Mouse (Mus musculus) retina, postnatal 7 days (tissue): ENCODE results near the gene Slc16a7.

Experiments used
- DNase-seq: peaks from one replicate; pipeline ENCODE4 v3.0.0-alpha.2; 2012; ENCODE audit warnings: low read depth, low spot score

Gene Slc16a7

DNA sequence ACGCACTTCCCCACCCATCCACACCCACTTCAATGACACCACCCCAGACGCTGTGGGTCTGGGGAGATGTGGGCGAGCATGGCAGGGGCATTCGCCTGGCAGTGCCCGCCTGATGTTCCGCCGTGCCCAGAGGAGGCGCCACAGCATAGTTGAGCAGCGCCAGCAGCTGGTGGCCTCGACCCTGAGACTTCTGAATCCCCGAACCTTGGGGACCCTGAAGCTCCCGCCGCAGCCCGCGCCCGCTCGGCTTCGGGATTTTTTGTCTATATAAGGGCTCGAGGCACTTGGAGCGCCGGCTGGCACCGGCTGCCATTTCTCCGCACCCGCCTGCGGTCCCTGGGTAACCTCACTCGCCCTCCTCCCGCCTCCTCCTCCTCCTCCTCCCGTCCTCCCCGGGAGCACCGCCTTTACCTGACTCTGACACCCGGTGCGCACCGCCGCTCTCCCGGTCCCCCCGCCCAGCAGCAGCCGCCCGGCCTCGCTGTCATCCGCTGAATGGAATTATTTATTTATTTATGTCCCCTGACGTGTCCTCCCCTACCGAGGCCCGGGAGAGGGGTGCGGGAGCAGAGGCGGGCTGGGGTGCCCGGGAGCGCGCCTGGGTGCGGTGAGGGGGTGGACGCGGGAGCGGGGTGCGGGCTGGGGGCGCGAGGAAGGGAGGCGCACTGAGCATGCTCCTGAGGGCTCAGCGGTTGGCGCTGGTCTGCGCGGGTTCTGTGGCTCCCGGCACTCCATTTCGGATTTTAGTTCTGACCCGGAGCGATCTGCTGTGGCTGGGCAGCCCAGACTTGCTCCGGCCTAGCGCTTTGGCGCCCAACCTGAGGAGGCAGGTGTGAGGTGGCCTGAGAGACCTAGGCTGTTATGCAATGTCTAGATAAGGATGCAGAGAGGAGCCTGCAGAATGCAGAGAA is at the start of gene Slc16a7:
Gene Slc16a7, minus strand, starts transcription at position 590 of the 911 bp plus-strand sequence.
- DNase-seq = peak; percentile 59

DNA sequence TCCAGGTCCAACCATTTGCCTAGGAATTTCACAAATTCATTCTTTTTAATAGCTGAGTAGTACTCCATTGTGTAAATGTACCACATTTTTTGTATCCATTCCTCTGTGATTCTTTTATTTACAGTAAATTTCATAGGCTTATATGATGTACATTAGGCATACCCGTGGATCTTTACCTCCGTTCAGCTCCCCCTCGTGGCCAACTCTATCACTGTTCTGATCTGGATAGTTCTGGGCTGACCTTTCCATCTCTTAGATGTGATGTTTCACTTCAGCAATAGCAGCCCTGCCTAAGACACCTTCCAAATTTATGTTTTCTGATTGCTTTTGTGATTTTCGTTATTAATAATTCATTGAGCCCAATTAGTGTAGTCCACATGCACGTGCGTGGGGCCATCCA is 29.5 kb upstream of the Slc16a7 start:
- no peak for DNase-seq

DNA sequence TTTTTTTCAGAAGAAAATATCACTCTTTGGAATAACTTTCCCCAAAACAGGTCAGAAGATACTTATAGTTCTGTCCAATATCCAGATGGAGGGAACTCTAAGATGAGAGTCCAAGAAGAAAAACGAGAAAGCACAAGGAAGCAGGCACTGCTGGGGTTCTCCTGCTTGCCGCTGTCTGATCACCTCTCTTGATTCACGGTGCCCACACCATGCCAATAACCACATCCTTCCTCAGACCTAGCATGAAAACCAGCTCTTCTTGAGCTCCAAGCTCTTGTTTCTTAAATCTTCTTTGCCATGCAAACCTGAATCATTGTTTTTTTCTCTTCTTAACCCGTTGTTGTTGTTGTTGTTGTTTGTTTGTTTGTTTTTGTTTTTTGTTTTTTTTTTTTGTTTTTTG is 10.5 kb upstream of the Slc16a7 start:
- no peak for DNase-seq

DNA sequence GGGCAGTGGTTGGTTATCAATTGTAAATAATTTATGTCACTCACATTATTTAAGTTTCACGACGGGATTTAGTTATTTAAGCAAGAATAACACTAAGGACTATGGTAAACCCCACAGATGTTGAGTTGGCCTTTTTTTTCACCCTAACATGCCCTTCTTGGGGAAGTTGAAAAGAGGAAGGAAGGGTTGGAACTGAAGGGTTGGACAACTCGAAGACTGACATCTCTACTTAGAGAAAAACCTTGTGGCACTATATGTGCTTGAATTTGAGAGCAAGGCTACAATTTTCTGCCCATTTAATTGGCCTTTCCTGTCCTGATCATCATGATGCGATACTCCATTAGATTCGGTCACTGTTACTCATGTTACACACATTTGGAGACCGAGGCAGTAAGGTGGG is 746 bp upstream of the Slc16a7 start:
- DNase-seq = no peak

DNA sequence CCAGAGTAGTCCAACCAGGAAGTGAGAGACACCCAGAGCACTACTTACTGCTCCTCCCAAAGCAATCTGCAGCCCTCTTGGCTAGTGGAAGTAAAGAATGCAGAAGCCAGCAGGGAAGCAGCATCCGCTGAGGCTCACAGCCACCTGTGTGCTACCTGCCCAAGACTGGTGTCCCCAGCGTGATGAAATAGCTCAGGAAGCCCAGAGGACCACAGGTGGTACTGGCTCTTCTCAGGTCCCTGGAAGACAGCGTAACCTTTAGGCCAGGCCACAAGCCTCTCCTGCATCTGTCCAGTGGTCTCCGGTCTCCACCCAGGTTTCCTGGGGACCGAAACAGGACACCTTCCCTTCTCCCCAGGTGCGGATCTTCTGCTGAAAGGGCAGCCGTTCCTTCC is 787 bp downstream of the Slc16a7 start:
- DNase-seq = no peak

DNA sequence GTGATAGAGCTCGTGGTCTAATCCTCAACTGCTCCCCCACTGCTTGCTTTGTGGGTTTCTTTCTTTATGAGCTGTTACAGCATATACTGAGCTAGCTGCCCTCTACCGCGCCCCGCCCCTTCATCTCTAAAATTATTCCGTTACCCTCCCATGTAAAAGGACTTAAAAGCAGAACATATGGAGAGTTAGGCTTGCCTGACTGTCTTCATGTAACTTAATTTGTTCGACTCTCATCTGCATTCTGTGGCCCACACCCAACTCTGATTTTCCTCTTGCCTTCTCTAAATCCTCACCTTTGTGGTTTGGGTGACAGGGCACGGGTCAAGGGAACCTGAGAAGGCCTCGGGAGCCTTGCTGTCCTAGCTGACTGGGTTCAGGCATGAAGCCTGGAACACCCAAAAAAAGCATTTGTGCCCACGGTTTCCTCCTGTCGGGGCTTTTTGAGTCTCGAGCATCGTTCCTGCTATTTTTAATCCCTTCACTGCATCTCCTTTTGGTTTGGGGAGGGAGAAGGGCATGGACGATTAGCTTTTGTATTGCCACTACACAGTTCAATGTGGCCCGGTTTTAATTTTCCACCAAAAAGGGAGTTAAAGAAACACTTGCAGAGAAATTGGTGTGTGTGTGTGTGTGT is 1.4 kb downstream of the Slc16a7 start:
- DNase-seq = no peak

DNA sequence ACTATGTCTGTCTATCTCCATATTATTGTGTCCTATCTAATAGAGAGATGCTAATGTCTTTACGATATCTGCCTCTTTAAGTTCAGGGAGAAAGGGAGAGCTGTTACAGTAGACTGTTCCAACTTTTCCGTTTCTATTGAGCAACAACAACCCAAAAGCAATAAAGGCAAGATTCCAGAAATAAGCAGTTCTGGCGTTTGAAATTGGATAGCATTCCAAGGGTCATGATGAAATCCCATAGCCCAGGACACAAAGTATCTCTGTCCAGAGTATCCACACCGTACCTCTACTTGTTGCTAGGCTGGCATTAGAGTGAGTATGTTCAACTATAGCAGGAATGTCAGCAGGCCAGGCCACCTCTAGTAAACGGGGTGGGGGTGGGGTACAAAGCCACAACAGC is 13.7 kb downstream of the Slc16a7 start:
- no peak for DNase-seq

DNA sequence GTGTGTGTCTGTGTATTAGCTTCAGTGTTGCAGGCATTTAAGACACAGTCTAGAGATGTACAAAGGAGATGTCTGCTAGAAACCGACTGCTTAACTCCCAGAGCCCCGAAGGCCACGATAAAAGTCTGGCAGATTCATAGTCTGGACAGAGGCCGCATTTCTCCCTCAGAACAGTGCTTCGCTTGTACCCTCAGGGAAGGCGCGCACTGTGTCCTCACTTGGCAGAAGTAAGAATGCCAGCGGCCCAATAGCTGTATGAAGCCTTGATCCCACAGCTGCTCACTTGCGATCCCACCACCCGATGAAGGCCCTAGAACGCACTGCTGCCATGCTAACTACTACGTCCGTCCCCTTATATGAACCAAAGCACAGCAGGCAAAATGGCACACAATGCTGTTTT is 16.6 kb downstream of the Slc16a7 start:
- no peak for DNase-seq

DNA sequence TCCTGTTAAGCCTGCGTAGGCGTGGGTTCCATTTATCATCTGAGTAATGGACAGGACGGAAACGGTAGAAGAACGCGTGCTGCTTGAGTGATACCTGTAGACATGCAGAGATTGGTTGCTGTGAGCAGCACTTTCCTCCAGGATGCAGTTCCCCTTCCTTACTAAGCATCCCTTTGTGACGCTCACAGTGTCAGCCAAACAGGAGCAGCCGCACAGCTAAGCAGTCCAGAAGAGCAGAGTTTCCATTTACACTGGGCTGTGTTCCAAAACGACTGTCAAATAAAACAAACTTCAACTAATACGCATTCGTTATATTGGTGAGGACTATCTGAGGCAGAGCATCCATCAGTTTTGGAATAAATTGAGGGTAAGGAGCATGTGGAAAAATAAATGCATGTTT is 17.8 kb downstream of the Slc16a7 start:
- DNase-seq = no peak

DNA sequence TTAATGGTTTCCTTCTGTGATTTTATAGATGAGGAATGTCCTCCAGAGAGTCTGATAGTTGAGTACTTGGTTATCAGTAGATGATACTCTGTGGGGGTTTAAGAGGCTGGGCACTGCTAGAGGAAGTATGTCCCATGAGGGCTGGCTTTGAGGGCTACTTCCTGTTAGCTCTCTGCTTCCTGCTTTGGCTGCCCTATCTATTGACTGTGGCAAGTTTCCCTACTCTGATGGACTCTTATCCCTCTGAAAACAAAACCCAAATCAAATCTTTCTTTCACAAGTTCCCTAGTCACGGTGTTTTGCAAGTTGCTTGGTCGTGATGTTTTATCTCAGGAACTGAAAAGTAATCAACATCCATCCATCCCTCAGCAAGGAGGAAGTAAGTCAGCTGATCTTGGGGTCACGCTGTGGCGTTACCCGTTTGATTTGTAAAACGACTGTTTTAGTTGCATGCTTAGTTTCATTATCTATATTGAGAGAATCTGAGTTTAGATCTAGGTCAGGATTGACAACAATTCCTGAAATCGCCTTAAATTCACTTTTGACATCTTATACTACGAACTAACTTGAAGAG is 19.1 kb downstream of the Slc16a7 start:
- no peak for DNase-seq

DNA sequence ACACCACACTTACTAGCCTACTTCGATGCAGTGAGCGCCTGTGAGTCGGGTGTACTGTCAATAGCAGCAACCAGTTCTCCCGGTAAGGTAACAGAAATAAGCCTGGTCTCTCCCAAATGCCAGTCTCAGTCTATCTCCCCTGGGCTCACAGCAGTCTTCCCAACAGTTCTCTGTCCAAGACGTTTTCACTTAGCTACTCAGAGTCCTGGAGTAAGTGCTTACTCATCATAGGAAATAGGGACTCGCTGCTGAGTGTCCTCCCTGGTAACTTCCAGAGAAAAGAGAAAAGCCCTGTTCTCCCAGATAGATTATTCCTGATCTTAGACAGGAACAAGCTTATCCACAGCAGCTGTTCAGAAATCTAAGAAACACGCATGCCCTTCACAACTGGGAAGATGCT is 30.8 kb downstream of the Slc16a7 start:
- DNase-seq = no peak

DNA sequence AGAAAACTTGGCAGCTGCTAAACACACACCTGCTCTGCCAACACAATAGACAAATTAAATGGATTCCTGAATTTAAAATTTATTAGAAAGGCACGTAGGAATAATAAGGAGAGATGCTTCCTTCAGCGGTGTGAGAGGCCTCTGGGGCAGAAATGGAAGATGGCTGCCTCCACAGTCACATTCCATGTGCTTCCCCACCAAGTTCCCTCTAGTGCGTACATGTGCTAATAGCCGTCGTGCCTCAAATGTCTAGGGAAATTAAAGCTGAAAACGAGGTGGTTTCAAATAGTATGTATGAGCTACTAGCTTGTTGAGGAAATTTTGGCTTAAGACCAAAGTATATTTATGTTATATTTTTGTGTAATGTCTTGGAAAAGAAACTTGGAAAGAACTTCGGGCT is 36.5 kb downstream of the Slc16a7 start:
- no peak for DNase-seq

DNA sequence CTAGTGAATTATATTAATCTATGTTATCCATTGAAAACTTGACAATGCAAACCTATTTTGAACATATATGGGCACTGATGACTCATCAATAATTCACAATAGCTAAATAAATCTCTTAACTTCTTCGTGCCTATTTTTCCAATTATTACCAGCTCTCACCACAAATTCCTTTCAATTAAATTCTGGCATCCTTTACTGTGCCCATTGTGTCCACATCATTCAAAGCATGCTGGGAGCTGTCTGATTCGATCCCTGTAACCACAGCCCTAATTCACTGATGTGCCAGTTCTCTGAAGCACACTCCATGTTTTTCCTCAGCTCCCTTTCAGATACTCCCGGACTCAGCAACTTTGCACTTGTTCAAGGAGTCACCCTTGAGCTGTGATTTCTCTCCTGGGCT is 41.1 kb downstream of the Slc16a7 start:
- no peak for DNase-seq

DNA sequence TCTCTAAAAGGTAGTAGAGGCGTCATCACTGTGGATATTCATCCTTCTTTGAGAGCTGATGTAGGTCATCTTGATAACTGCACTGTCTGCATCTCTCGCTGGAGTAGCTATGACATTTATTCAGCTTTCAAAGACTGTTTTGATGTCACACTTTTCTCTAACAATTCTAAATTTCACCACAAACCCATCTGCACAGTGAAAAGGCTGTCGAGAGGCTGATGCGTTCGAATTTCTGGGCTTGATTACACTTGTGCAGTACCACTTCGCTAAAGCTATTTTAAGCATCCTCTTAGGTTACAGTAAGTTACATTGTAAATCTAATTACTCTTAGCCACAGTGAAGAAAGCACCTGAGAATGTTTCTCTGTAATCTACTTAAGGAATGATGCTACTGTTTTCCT is 42.1 kb downstream of the Slc16a7 start:
- DNase-seq = no peak

DNA sequence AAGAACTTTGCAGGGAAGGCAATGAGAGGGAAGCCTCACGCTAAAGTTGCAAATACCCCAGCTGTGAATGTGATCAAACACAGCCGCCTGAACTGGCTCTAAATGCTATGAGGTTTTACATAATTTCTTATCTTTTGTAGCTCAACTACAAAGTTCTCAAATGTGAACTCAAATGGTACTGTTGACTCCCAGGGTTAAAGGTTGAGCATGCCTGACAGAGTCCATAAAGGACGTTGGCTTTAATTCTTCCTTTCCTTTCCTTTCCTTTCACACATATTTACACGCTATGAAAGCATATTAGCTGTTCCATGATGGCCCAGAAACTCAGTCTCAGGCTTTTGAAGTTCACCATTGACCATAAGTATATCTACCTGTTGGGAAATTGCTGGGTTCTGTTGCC is 42.9 kb downstream of the Slc16a7 start:
- no peak for DNase-seq

DNA sequence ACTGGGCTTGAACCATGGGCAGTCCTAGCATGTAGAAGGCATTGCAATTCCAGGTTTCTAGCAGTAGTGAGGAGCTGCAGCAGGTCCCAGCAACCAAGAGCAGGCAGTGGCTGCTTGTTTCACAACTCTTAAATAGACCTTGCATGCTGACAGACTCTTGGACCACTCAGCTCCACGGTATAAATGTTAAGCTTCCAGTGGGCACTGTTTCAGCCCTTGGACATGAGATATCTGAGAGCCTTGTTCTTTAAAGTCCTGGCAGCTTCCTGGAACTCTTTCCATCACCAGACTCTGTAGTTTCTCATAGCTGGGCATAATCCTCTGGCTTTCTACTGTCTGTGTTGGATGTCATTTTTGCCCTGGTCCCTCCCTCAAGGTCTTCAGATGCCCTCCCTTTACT is 43.7 kb downstream of the Slc16a7 start:
- DNase-seq = no peak

DNA sequence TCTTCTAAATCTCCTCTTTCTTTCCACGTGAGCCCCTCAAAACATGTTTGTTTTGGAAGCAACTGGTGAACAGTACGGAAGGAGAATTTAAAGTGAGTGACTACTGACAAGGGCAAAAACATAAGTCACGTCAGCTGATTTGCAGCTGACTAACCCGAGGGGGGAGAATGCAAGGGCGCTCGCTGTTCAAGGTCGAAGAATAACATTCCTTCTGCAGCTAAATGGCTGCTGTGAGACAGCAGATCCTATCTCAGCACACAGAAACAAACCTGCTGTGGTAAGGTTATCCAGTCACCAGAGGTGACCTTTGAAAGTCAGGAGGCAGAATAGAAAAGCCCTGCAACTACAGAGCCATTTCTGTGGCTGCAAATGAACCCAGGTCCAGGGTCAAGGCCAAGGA is 47.1 kb downstream of the Slc16a7 start:
- no peak for DNase-seq

DNA sequence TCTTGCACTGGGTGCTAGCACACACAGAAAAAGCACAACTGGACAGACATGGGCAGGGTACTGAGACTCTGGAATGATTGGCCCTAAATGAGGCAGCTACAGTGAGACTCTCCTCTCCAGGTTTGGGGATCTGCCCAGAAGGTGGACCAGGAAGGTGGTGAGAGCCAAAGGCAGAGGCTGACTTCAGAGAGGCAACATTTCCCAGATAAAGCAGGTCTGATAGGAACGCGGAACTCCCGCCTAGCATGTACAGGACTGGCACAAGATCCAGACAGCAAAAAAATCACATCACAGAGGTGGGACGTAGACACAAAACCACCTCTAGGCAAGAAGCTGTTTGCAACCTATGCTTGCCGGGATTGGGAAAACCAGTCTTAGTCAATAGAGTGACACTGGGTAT is 55.5 kb downstream of the Slc16a7 start:
- no peak for DNase-seq

DNA sequence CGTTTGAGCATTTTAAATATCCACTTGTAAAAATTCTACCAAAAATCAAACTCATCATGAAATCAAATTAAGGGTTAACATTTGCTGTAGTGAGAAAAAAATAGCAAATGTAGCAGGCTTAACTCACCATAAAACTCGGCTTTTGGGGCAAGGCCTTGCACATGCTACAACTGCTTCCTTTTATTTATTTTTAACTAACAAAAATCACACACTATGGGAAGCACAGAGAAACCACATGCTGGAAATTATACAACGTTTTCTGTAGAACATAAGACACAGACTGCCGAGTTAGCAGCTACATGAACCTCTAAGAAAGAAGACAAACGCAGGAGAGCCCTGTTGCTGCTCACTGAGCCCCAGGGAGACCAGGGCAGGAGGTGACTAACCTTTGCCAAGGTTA is 57.9 kb downstream of the Slc16a7 start:
- no peak for DNase-seq

DNA sequence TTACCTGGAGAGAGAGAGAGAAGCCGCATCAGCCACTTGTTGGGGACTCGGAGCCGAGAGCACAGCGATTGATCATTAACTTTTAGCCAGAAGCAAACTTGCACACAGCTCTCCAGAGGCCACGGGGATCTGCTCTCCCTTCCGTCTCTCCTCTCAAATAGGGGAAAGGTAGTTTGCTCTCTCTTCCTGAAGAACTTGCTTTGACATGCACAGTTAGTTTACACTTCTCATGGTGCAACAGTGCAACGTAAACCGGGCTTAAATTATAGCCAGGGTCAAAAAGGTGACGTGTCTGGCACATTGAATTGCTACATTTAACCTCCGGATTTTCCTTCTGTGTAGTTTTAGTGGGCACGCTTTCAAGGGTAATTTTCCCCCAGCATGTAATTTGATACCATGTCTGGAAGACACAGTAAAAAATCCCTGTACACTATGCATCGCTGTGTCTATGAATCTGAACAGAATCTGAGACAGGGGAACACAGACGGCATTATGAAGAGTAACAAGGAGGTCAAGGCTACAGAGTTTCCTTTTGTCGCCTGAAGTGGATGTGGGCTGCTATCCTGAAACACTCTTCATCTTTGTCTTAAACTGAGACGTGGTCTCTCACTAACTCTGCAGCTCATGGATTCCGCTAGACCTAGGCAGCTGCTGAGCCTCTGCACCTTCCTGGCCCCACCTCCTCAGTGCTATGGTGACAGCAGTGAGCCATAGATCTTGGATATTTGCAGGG is 60.8 kb downstream of the Slc16a7 start:
- DNase-seq = no peak

DNA sequence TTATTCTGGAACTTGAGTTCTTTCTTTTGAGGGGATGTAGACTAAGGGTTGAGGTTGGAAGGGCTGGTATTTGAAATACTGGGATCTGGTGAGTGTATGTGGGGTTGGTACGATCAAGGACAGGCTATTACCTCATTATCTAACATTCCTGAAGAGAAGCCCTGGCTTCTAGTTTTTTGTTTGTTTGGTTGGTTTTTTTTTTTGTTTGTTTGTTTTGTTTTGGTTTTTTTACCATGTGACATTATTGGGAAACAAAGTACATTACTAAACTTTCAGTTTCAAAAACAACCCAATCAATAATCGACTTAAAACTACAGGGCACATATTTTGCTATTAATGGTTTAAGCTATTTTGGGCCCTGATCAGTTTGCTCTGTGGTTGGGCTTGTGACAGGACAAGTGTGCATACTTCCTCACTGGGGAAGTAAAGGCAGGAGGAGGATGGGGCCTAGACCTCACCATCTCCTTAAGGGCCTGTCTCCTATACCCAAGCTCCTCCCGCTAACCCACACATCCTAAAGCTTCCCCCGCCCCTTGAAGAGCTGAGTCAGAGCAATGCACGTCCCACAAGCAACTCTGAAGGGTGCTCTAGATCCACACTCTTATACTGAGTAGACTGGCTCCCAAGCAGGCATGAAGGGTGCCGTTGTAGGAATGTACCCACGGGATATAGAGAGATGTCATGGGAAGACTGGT is 64.2 kb downstream of the Slc16a7 start:
- DNase-seq = no peak
